Mouse (Mus musculus): Measurements from ENCODE around the gene H2afx.

DNA sequence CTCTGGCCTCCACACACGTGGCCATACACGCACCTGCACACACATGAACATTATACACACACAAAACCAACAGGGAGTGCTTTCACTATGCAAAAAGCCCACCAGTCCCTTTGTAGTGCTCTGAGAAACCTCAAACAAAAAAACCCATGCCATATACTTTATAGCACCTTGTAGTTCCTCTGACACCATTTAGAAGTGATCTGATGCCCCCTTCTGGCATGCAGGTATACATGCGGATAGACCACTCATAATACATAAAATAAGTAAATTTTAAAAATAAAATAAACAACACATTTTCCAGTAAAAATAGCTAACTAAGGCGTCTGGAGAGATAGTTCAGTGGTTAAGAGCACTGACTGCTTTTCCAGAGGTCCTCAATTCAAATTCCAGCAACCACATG, 22.7 kb downstream of the H2afx start:
- TF ChIP-seq GATA1 (IDR thresholded peaks at IDR 0.05; ENCODE audit: low read length), result no peak
- TF ChIP-seq TAL1 (IDR thresholded peaks at IDR 0.05; ENCODE audit: low read length), result no peak
